Mouse (Mus musculus) cerebellum, postnatal 10 days (tissue): ENCODE measurements at regions not wholly inside any gene's neighbourhood (a gene's known extent, or its start where the extent isn't known, plus 50 kb on each side); places are given as distances from the start of the nearest gene placed in this dataset.

Source experiments
- DNase-seq, 2 experiments: peaks; one replicate each; pipeline ENCODE4 v3.0.0; 2021; ENCODE audit warnings: mixed read lengths in 2 of 2

DNA sequence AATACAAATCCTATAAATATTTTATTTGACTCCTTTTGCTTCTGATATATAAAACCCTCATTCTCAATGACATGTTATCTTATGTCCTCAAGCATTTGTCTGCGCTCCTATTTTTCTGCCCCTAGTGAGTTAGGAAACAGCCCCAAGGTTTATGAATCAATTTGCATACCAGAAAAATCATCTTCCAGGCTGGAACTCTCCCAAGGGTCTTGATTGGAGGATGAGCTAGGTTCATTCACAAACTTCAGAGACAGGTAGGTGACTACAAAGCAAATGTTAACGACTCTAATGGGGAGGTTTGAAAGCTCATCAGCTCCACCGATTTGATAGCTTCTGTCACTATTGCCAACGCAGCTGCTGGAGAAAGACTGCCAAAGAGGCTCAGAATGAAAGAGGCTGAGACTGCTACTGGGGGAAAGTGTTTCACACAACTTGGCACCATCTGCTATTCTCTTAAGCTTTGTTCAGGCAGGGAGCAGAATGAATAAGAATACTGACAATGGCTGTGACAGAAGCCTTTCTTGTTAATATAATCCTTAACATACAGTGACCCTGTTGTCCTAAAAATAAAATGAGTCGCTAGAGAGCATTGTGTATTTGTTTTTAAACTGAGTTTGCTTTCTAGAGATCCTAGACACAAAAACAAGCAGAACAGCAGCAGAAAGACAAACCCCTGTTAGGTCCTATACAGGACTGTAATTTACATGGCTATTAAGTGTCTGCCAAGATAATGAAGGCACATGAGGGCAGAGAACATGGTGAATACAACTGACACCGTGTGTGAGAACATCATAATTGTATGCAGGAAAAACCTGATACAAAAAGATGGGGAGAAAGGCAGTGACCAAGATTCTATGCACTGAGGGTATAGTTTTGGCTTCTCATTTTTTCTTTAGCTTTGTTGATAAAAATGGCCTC lies 843.4 kb downstream of the Cdh8 start:
- peak; percentile 77 to 83 for DNase-seq

DNA sequence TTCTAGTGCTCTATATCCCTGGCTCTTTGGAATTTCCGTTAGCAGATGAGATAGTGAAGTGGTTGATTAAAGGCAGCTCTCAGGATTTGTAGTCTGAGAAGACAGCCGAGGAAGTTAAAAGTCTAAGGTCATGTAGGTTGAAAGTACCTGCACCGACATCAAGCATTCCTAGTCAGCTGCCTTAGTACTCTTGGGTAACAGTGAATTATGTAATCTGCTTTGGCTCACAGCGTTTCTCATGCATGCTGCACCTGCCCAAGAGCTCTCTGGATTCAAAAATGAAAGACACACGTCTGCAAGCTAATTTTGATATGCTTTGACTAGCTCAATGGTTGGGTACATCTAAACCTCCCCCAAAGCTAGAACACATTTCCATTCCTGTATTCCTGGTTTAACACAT lies 849.6 kb downstream of the Cdh8 start:
- no peak for DNase-seq

DNA sequence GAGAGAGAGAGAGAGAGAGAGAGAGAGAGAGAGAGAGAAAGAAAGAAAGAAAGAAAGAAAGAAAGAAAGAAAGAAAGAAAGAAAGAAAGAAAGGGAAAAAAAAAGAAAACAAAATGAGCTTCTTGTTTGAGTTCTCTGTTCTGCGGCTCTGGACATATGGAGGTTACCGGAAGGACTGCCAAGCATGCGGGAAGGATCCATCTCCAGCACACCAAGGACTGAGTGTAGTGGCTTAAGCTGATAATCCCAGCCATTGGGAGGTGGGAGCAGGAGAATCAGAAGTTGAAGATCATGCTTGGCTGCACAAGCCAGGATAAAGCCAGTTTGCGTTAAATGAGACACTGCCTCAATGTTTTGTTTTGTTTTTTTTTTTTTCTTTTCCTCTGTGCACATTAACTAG lies 897.8 kb downstream of the Cdh8 start:
- DNase-seq: peak; percentile 27 to 53

GRCm38 (mm10) chr8:98515246-98515645 lies 901.0 kb downstream of the Cdh8 start:
- DNase-seq: no peak

- no peak for DNase-seq
Measured at GRCm38 (mm10) chr8:98496793-98497192, 919.5 kb downstream of the Cdh8 start.

DNA sequence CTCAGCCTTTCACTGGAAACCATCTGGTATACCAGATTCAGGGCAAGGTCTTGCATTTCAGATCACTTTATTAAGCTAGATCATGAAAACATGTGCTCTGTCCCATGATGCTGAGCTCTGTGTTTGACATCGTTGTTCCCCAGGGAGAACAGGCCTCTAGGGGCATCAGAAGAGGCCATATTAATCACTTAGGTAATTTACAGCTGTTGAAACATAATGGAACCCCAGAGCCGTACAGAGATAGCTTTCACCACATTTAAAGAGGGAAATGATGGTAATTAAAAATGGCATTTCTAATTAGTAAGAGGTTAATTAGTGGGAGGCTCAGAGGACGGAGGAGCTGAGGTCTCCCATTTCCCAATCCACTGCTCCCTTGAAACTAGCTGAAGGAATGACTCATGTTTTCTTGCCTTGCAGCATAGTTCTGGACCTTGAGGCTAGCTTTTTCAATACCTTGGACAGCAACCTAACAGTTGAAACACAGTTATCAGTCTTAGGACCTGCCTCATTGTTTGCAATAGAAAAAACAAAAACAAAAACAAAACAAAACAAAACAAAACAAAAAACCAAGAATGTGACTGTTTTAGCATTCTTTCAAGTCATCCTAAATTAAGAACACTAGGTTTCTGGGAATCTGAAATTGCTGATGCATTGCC lies 952.8 kb downstream of the Cdh8 start:
- DNase-seq: no peak

DNA sequence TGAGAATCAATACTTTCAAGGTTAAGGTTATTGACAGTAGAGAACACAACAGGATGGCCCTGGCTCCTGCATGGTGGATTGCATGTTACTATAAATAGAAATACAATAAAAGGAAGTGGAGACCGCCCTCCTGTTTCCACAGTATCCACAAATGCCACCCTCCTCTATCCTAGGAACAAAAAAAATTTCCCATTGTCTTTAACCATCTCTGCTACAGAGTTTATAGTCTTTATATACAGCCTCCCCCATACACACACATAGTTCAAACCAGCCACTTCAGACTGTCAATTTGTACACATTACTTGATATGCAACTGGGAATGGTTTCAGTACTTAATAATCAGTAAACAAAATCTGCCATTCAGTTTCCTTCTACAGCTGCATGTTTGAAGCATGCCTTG lies 960.7 kb downstream of the Cdh8 start:
- DNase-seq: no peak
